ENCODE assay signal across 25 mouse cellular contexts in genomic region chr2:154818599-154818998, GRCm38 (mm10). TPM values are rescaled to one million over a fixed set of nuclear protein-coding genes. Genes with fewer than 3 reads are reported as not detected.
"Had no signal": no experiment of that assay in that cellular context is flagged by ENCODE, and none has a peak within 500 bp of the region (broad histone marks: within the 10 kb centered on the region; RNA-seq: fewer than 3 reads in every experiment).

No protein-coding gene starts in this region.

- H3K4me2 ChIP-seq: intestine, embryonic 15.5 days; limb, embryonic 13.5 days; lung, embryonic 14.5 days; midbrain, embryonic 12.5 days; midbrain, embryonic 15.5 days; neural tube, embryonic 13.5 days; stomach, embryonic 15.5 days had no signal

- H3K27ac ChIP-seq: intestine, embryonic 15.5 days; limb, embryonic 10.5 days; limb, embryonic 13.5 days; liver, embryonic 14.5 days; macrophage; midbrain, embryonic 12.5 days; stomach, embryonic 15.5 days had no signal

- H3K9ac ChIP-seq: intestine, embryonic 15.5 days; limb, embryonic 13.5 days; liver, embryonic 14.5 days; liver, postnatal 0 days; lung, embryonic 14.5 days; midbrain, embryonic 12.5 days; midbrain, embryonic 15.5 days; neural tube, embryonic 13.5 days; stomach, embryonic 15.5 days had no signal

- H3K9me3 ChIP-seq: intestine, embryonic 15.5 days; limb, embryonic 10.5 days; limb, embryonic 13.5 days; midbrain, embryonic 12.5 days; midbrain, embryonic 15.5 days; neural tube, embryonic 13.5 days; stomach, embryonic 15.5 days had no signal

- DNase-seq: kidney, postnatal 10 days; liver; liver, postnatal 0 days; lung, embryonic 14.5 days; retina, postnatal 1 day; right cerebral cortex, postnatal 25 days; spleen, adult 18-20 months; thymus, postnatal 25 days had no signal

- H3K27me3 ChIP-seq: intestine, embryonic 15.5 days; limb, embryonic 13.5 days; midbrain, embryonic 12.5 days; midbrain, embryonic 15.5 days; neural tube, embryonic 13.5 days; stomach, embryonic 15.5 days had no signal

- ATAC-seq: intestine, embryonic 15.5 days; lung, postnatal 0 days; midbrain, embryonic 15.5 days had no signal

- H3K4me1 ChIP-seq: intestine, embryonic 15.5 days had no signal

- H3K36me3 ChIP-seq: intestine, embryonic 15.5 days; midbrain, embryonic 12.5 days; midbrain, embryonic 15.5 days; neural tube, embryonic 13.5 days; stomach, embryonic 15.5 days had no signal

- H3K4me3 ChIP-seq: intestine, embryonic 15.5 days; limb, embryonic 10.5 days; limb, embryonic 13.5 days; midbrain, embryonic 12.5 days; midbrain, embryonic 15.5 days; neural tube, embryonic 13.5 days; stomach, embryonic 15.5 days had no signal

RNA-seq across cellular contexts. Expression of gene a, which starts 27.4 kb away (rescaled TPM):
- total RNA-seq: left cerebral cortex, adult 8-10 months; left cerebral cortex, postnatal 14 days; megakaryocyte, adult 5-6 weeks; neutrophil, adult 5-6 weeks had no signal
- polyA plus RNA-seq: kidney, adult 2 months; liver, postnatal 0 days; lung, embryonic 14.5 days; lung, postnatal 0 days; macrophage; neural tube, embryonic 13.5 days had no signal

RNA-seq across cellular contexts. Expression of gene Gm14214, which starts 48.8 kb away (rescaled TPM):
- total RNA-seq: layer of hippocampus, postnatal 14 days; left cerebral cortex, adult 8-10 months; left cerebral cortex, postnatal 14 days; megakaryocyte, adult 5-6 weeks; neutrophil, adult 5-6 weeks had no signal
- polyA plus RNA-seq: intestine, embryonic 15.5 days; kidney, adult 2 months; limb, embryonic 10.5 days; limb, embryonic 13.5 days; liver, embryonic 14.5 days; liver, postnatal 0 days; lung, embryonic 14.5 days; lung, postnatal 0 days; macrophage; midbrain, embryonic 12.5 days; midbrain, embryonic 15.5 days; neural tube, embryonic 13.5 days; stomach, embryonic 15.5 days; thymus, postnatal 0 days had no signal
